Mouse (Mus musculus): ENCODE data around the gene Myoz1. TPM values are rescaled to one million over a fixed set of nuclear protein-coding genes. Genes with fewer than 3 reads are reported as not detected.

Myoz1 gene
- total RNA-seq, 1 experiment = not detected

DNA sequence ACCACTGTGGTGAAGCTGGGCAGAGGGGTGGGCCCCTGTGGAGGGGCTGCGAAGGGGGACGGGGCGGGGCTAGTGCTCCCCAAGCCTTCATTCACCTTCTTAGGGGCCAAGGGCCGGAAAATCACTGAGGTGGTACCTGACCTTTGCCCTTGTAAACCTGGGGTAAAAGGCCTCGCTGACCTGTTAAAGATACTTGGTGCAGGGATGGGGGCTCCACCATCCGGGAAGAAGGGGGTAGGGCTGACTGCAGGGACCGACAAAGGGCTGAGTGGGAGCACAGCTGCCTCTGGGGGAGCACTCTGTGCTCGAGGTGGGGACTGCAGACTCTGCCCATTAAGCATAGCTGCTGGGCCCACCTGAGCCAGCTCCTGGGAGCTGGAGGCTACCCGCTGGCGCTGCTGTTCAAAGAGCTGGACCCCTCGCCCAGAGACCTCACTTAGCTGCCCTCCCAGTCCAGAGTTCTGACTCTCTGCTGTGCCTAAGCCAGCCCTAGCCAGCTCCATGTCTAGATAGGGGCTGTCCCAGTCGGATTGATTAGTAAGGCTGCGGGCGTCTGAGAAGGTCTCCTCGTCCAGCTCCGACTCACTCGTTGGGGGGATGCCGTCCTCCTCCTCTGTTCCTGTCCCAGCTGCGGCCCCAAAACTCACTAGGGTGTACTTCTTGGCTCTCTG is 5.5 kb upstream of the Myoz1 start:
- in situ Hi-C loops (cut with MboI; ENCODE audit: low sequenced_read_pairs in 2 of 2, unreplicated experiment in 2 of 2) = no loop called here
- Histone ChIP-seq H3K4me1 (ENCODE audit: control insufficient read depth in 2 of 2, insufficient read depth in 2 of 2, low read length in 2 of 2, poor library complexity in 1 of 2) (peaks cover 0 to 22% of the 10 kb centered on the region in 2 experiments; a peak in 1 of 4 replicates), H3K36me3 (ENCODE audit: control insufficient read depth, insufficient read depth, low read length, poor library complexity, severe bottlenecking) (no peaks in the 10 kb centered on the region), H3K9me3 (ENCODE audit: control insufficient read depth, insufficient read depth, low read depth, low read length) (no peaks in the 10 kb centered on the region), H3K9ac (ENCODE audit: insufficient read depth, low read depth, low read length, poor library complexity, severe bottlenecking) (peak overlapping the region; percentile 70), H3K27ac (ENCODE audit: insufficient read depth, low read depth, low read length, poor library complexity, severe bottlenecking) (no peak overlapping the region), H3K4me3 (ENCODE audit: insufficient read depth in 1 of 2, low read depth in 1 of 2, low read length in 2 of 2, poor library complexity in 1 of 2, severe bottlenecking in 1 of 2) (peak overlapping the region; percentile 79 to 93)
- DNase-seq (ENCODE audit: low read depth, low spot score) = no peak
- TF ChIP-seq ZNF384 (IDR thresholded peaks at IDR 0.05; ENCODE audit: low read depth, low read length) (no peak), CHD2 (IDR thresholded peaks at IDR 0.05; ENCODE audit: low read depth, low read length) (no peak), MAFK (IDR thresholded peaks at IDR 0.05; ENCODE audit: insufficient read depth, low read depth, low read length) (no peak), ZC3H11A (IDR thresholded peaks at IDR 0.05; ENCODE audit: borderline replicate concordance, low read depth, low read length) (no peak), HCFC1 (IDR thresholded peaks at IDR 0.05; ENCODE audit: borderline replicate concordance, insufficient read depth, low read length) (no peak)

DNA sequence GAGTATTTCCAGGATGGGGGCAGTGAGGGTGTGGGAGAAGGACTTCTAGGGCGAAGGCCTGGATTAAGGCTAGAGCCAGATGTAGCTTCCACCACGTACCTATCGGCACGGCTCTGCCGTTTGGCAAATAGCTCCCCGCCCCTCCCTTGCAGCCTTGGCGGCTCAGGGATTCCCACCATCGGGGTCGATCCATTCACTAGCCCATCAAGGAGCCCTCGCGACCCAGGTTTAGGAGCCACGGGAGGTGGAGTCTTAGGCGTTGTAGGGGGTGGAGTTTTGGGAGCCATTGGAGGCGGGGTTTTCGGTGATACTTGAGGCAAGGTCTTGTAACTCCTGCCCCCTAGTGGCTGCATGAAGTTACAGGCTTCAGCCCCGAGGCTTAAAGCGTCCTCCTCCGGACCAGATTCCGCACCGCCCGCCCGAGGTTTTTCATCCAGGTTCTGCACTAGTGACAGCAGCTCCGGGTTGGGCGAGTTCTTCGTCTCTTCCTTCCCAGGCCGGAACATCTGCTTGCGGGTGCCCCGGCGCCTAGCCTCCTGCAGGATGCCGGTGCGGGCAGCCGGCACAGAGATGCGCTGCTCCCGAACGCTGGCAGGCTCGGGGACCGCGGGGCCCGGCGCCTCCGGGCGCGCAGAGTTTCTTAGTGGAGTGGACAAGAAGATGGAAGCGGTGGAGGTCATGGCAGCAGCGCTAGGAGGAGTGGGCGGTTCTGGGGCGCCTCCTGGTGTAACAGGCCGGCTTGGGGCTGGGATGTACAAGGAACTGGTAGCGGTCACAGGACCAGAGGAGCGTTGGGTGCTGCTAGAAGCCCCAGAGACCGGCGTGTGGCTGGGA is 4.7 kb upstream of the Myoz1 start:
- H3K9me3 ChIP-seq (ENCODE audit: control insufficient read depth, insufficient read depth, low read depth, low read length) = no peaks in the 10 kb centered on the region
- peaks cover 0 to 22% of the 10 kb centered on the region in 2 experiments; a peak in 1 of 4 replicates for H3K4me1 ChIP-seq (ENCODE audit: control insufficient read depth in 2 of 2, insufficient read depth in 2 of 2, low read length in 2 of 2, poor library complexity in 1 of 2)
- no peaks in the 10 kb centered on the region for H3K36me3 ChIP-seq (ENCODE audit: control insufficient read depth, insufficient read depth, low read length, poor library complexity, severe bottlenecking)
- TF ChIP-seq ZNF384 (IDR thresholded peaks at IDR 0.05; ENCODE audit: low read depth, low read length) = no peak
- no peak for TF ChIP-seq HCFC1 (IDR thresholded peaks at IDR 0.05; ENCODE audit: borderline replicate concordance, insufficient read depth, low read length)
- no peak for TF ChIP-seq CHD2 (IDR thresholded peaks at IDR 0.05; ENCODE audit: low read depth, low read length)
- TF ChIP-seq ZC3H11A (IDR thresholded peaks at IDR 0.05; ENCODE audit: borderline replicate concordance, low read depth, low read length) = no peak
- no peak for TF ChIP-seq MAFK (IDR thresholded peaks at IDR 0.05; ENCODE audit: insufficient read depth, low read depth, low read length)
- H3K9ac ChIP-seq (ENCODE audit: insufficient read depth, low read depth, low read length, poor library complexity, severe bottlenecking) = peak overlapping the region; percentile 76
- in situ Hi-C loops (cut with MboI; ENCODE audit: low sequenced_read_pairs in 2 of 2, unreplicated experiment in 2 of 2) = no loop called here
- peak overlapping the region; percentile 79 to 93 for H3K4me3 ChIP-seq (ENCODE audit: insufficient read depth in 1 of 2, low read depth in 1 of 2, low read length in 2 of 2, poor library complexity in 1 of 2, severe bottlenecking in 1 of 2)
- peak; percentile 100 for DNase-seq (ENCODE audit: low read depth, low spot score)
- no peak overlapping the region for H3K27ac ChIP-seq (ENCODE audit: insufficient read depth, low read depth, low read length, poor library complexity, severe bottlenecking)

DNA sequence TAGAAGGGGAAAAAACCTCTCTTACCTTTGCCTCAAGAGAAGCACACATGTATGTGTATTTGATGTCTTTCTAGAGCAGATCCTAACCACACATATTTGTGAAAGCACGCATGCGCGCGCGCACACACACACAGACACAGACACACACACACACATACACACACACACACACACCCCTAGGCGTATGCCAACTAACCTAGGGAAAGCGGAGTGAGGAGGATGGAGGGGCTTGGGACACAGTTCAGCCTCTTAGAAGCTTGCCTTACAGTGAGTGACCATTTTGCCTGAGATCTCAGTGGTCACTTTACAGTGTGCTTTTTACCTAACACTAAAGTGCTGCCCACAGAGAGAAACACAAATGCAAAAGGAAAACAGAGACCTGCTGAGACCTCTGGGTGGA is 3.3 kb upstream of the Myoz1 start:
- in situ Hi-C loops (cut with MboI; ENCODE audit: low sequenced_read_pairs in 2 of 2, unreplicated experiment in 2 of 2) = loop anchor here in 1 of 2 experiments (5.0 kb wide), 1 partner anchor 82 kb away; no protein-coding TSS in a partner anchor
- no peak for TF ChIP-seq CHD2 (IDR thresholded peaks at IDR 0.05; ENCODE audit: low read depth, low read length)
- no peak for TF ChIP-seq ZNF384 (IDR thresholded peaks at IDR 0.05; ENCODE audit: low read depth, low read length)
- TF ChIP-seq HCFC1 (IDR thresholded peaks at IDR 0.05; ENCODE audit: borderline replicate concordance, insufficient read depth, low read length) = no peak
- no peak for TF ChIP-seq ZC3H11A (IDR thresholded peaks at IDR 0.05; ENCODE audit: borderline replicate concordance, low read depth, low read length)
- TF ChIP-seq MAFK (IDR thresholded peaks at IDR 0.05; ENCODE audit: insufficient read depth, low read depth, low read length) = no peak
- no peak overlapping the region for H3K9ac ChIP-seq (ENCODE audit: insufficient read depth, low read depth, low read length, poor library complexity, severe bottlenecking)
- DNase-seq (ENCODE audit: low read depth, low spot score) = no peak
- H3K4me1 ChIP-seq (ENCODE audit: control insufficient read depth in 2 of 2, insufficient read depth in 2 of 2, low read length in 2 of 2, poor library complexity in 1 of 2) = peaks cover 0 to 19% of the 10 kb centered on the region in 2 experiments; a peak in 1 of 4 replicates
- no peaks in the 10 kb centered on the region for H3K9me3 ChIP-seq (ENCODE audit: control insufficient read depth, insufficient read depth, low read depth, low read length)
- no peak overlapping the region for H3K27ac ChIP-seq (ENCODE audit: insufficient read depth, low read depth, low read length, poor library complexity, severe bottlenecking)
- no peaks in the 10 kb centered on the region for H3K36me3 ChIP-seq (ENCODE audit: control insufficient read depth, insufficient read depth, low read length, poor library complexity, severe bottlenecking)
- no peak overlapping the region for H3K4me3 ChIP-seq (ENCODE audit: insufficient read depth in 1 of 2, low read depth in 1 of 2, low read length in 2 of 2, poor library complexity in 1 of 2, severe bottlenecking in 1 of 2)

DNA sequence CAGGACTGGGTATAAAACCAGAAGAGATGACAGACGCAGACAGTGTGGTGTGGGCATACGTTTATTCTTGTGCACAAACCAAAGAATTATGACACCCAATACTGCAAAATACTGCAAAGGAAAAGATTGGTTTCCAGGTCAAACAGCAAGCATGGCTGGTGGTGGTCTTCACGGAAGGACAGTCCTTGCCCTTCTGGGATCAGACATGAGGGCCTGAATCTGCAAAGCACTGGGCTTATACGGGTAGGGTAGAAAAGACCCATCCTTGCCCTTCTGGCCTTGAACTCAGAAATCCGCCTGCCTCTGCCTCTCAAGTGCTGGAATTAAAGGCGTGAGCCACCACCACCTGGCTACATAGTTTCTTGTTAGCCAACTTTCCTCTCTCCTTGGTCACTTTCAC is 2.6 kb upstream of the Myoz1 start:
- H3K9me3 ChIP-seq (ENCODE audit: control insufficient read depth, insufficient read depth, low read depth, low read length) = no peaks in the 10 kb centered on the region
- TF ChIP-seq MAFK (IDR thresholded peaks at IDR 0.05; ENCODE audit: insufficient read depth, low read depth, low read length) (no peak), HCFC1 (IDR thresholded peaks at IDR 0.05; ENCODE audit: borderline replicate concordance, insufficient read depth, low read length) (no peak), ZNF384 (IDR thresholded peaks at IDR 0.05; ENCODE audit: low read depth, low read length) (no peak), ZC3H11A (IDR thresholded peaks at IDR 0.05; ENCODE audit: borderline replicate concordance, low read depth, low read length) (no peak), CHD2 (IDR thresholded peaks at IDR 0.05; ENCODE audit: low read depth, low read length) (no peak)
- DNase-seq (ENCODE audit: low read depth, low spot score) = no peak
- H3K4me1 ChIP-seq (ENCODE audit: control insufficient read depth in 2 of 2, insufficient read depth in 2 of 2, low read length in 2 of 2, poor library complexity in 1 of 2) = peaks cover 0 to 13% of the 10 kb centered on the region in 2 experiments; a peak in 1 of 4 replicates
- H3K4me3 ChIP-seq (ENCODE audit: insufficient read depth in 1 of 2, low read depth in 1 of 2, low read length in 2 of 2, poor library complexity in 1 of 2, severe bottlenecking in 1 of 2) = no peak overlapping the region
- H3K36me3 ChIP-seq (ENCODE audit: control insufficient read depth, insufficient read depth, low read length, poor library complexity, severe bottlenecking) = no peaks in the 10 kb centered on the region
- no peak overlapping the region for H3K27ac ChIP-seq (ENCODE audit: insufficient read depth, low read depth, low read length, poor library complexity, severe bottlenecking)
- in situ Hi-C loops (cut with MboI; ENCODE audit: low sequenced_read_pairs in 2 of 2, unreplicated experiment in 2 of 2) = loop anchor here in 1 of 2 experiments (5.0 kb wide), 1 partner anchor 82 kb away; no protein-coding TSS in a partner anchor
- H3K9ac ChIP-seq (ENCODE audit: insufficient read depth, low read depth, low read length, poor library complexity, severe bottlenecking) = no peak overlapping the region
